8 mouse cellular contexts compared by ENCODE assay signal in genomic region chr16:55822741-55823397, GRCm38 (mm10). TPM values are rescaled to one million over a fixed set of nuclear protein-coding genes. Genes with fewer than 3 reads are reported as not detected.
A peak's percentile ranks its signal among the peaks of the same experiment; 100 is the strongest.
DNase-seq lines count a peak whose midpoint lies in the region; ATAC-seq and TF ChIP-seq lines count a peak whose summit lies in the region.

No protein-coding gene starts in this region.

- intact Hi-C loops in heart, postnatal 14 days (cut with DNase I), result loop anchor here (2.0 kb wide), 1 partner anchor 16 kb away; the partner anchor contains the start of gene Nfkbiz

- H3K27ac ChIP-seq in heart, embryonic 12.5 days (ENCODE audit: poor library complexity, severe bottlenecking), result no peak overlapping the region; the same call in 1 of the 2 replicates
- no peak overlapping the region for H3K27ac ChIP-seq in ES-E14 (ENCODE audit: insufficient read depth, low read depth, low read length, poor library complexity, severe bottlenecking)
- H3K27ac ChIP-seq in heart, embryonic 16.5 days (ENCODE audit: low read length), result peak overlapping the region; percentile 92; the same call in 1 of the 2 replicates
- H3K27ac ChIP-seq in liver, postnatal 0 days (ENCODE audit: low read depth), result peak overlapping the region; percentile 99

- H3K4me3 ChIP-seq in heart, embryonic 12.5 days, result peak overlapping the region; percentile 99
- peak overlapping the region in 1 of 2 experiments; percentile 65; a peak in 2 of 4 replicates for H3K4me3 ChIP-seq in ES-E14 (ENCODE audit: insufficient read depth in 1 of 2, low read depth in 1 of 2, low read length in 2 of 2, poor library complexity in 1 of 2, severe bottlenecking in 1 of 2)
- H3K4me3 ChIP-seq in heart, embryonic 16.5 days (ENCODE audit: low read length), result peak overlapping the region; percentile 98
- peak overlapping the region; percentile 85 for H3K4me3 ChIP-seq in liver, postnatal 0 days (ENCODE audit: low read depth, low read length)

- DNase-seq in heart, postnatal 14 days, result no peak
- DNase-seq in ES-E14 (ENCODE audit: low read depth, low spot score), result no peak
- DNase-seq in liver, postnatal 0 days, result no peak
- DNase-seq in adrenal gland, postnatal 4 days (ENCODE audit: low spot score in 2 of 2), result no peak
- no peak for DNase-seq in left cerebral cortex, adult 8-10 months (ENCODE audit: low spot score in 2 of 2)
- DNase-seq in urinary bladder, postnatal 10 days (ENCODE audit: low spot score), result no peak

- H3K9ac ChIP-seq in heart, embryonic 12.5 days, result no peak overlapping the region
- peak overlapping the region; percentile 35; the same call in 1 of the 2 replicates for H3K9ac ChIP-seq in ES-E14 (ENCODE audit: insufficient read depth, low read depth, low read length, poor library complexity, severe bottlenecking)
- H3K9ac ChIP-seq in heart, embryonic 16.5 days (ENCODE audit: low read length), result peak overlapping the region; percentile 87
- H3K9ac ChIP-seq in liver, postnatal 0 days (replicated peaks), result peak overlapping the region; percentile 91

- TF ChIP-seq CTCF in liver, postnatal 0 days (IDR thresholded peaks at IDR 0.05; ENCODE audit: low read depth), result no peak

- no peaks in the 10 kb centered on the region for H3K9me3 ChIP-seq in heart, embryonic 12.5 days (replicated peaks)
- no peaks in the 10 kb centered on the region for H3K9me3 ChIP-seq in ES-E14 (ENCODE audit: control insufficient read depth, insufficient read depth, low read depth, low read length)
- no peaks in the 10 kb centered on the region for H3K9me3 ChIP-seq in heart, embryonic 16.5 days (replicated peaks; ENCODE audit: control insufficient read depth, low read length)
- no peaks in the 10 kb centered on the region for H3K9me3 ChIP-seq in liver, postnatal 0 days (ENCODE audit: low read length)

- peaks cover 22% of the 10 kb centered on the region for H3K4me1 ChIP-seq in heart, embryonic 12.5 days (replicated peaks)
- peaks cover 2 to 12% of the 10 kb centered on the region in 2 experiments; a peak in 3 of 4 replicates for H3K4me1 ChIP-seq in ES-E14 (ENCODE audit: control insufficient read depth in 2 of 2, insufficient read depth in 2 of 2, low read length in 2 of 2, poor library complexity in 1 of 2)
- H3K4me1 ChIP-seq in heart, embryonic 16.5 days (ENCODE audit: control insufficient read depth, insufficient read depth, low read length), result peaks cover 26% of the 10 kb centered on the region
- peaks cover 7% of the 10 kb centered on the region; the same call in 1 of the 2 replicates for H3K4me1 ChIP-seq in liver, postnatal 0 days (ENCODE audit: insufficient read depth)

- ATAC-seq in heart, embryonic 12.5 days (ENCODE audit: insufficient number of reproducible peaks, low FRiP score), result no peak
- no peak for ATAC-seq in heart, embryonic 16.5 days (replicated peaks; ENCODE audit: extremely low read depth, insufficient read depth, low FRiP score)
- no peak for ATAC-seq in liver, postnatal 0 days

- H3K27me3 ChIP-seq in heart, embryonic 12.5 days (replicated peaks), result no peaks in the 10 kb centered on the region
- H3K27me3 ChIP-seq in heart, embryonic 16.5 days (ENCODE audit: control insufficient read depth, insufficient read depth, low read length), result no peaks in the 10 kb centered on the region
- no peaks in the 10 kb centered on the region for H3K27me3 ChIP-seq in liver, postnatal 0 days (ENCODE audit: insufficient read depth, low read length)

- in situ Hi-C loops in ES-E14 (cut with MboI; ENCODE audit: low sequenced_read_pairs in 2 of 2, unreplicated experiment in 2 of 2), result no loop called here

- TF ChIP-seq EP300 in liver, postnatal 0 days (IDR thresholded peaks at IDR 0.05; ENCODE audit: low read depth), result no peak

- peak overlapping the region; percentile 86 for H3K4me2 ChIP-seq in heart, embryonic 12.5 days
- H3K4me2 ChIP-seq in heart, embryonic 16.5 days (ENCODE audit: low read depth, low read length), result peak overlapping the region; percentile 88
- H3K4me2 ChIP-seq in liver, postnatal 0 days (ENCODE audit: low read depth, low read length), result peak overlapping the region; percentile 78

- 42% methylated on average over 18 of the region's 18 CpGs for WGBS in heart, embryonic 12.5 days
- WGBS in heart, embryonic 16.5 days, result 49% methylated on average over 18 of the region's 18 CpGs
- WGBS in liver, postnatal 0 days (ENCODE audit: insufficient replicate concordance), result 45% methylated on average over 18 of the region's 18 CpGs

- H3K36me3 ChIP-seq in heart, embryonic 12.5 days, result peaks cover 9% of the 10 kb centered on the region
- peaks cover 7% of the 10 kb centered on the region for H3K36me3 ChIP-seq in ES-E14 (ENCODE audit: control insufficient read depth, insufficient read depth, low read length, poor library complexity, severe bottlenecking)
- H3K36me3 ChIP-seq in heart, embryonic 16.5 days (ENCODE audit: control insufficient read depth, insufficient read depth), result peaks cover 7% of the 10 kb centered on the region
- H3K36me3 ChIP-seq in liver, postnatal 0 days (replicated peaks; ENCODE audit: insufficient read depth, low read length), result peaks cover 11% of the 10 kb centered on the region

TF ChIP-seq in ES-E14, 5 proteins besides CTCF, POLR2A, EP300 and RAD21:
- no peak for TF ChIP-seq ZC3H11A (IDR thresholded peaks at IDR 0.05; ENCODE audit: borderline replicate concordance, low read depth, low read length)
- TF ChIP-seq HCFC1 (IDR thresholded peaks at IDR 0.05; ENCODE audit: borderline replicate concordance, insufficient read depth, low read length), result no peak
- TF ChIP-seq ZNF384 (IDR thresholded peaks at IDR 0.05; ENCODE audit: low read depth, low read length), result no peak
- no peak for TF ChIP-seq CHD2 (IDR thresholded peaks at IDR 0.05; ENCODE audit: low read depth, low read length)
- no peak for TF ChIP-seq MAFK (IDR thresholded peaks at IDR 0.05; ENCODE audit: insufficient read depth, low read depth, low read length)

RNA-seq across cellular contexts. Expression of gene Nfkbiz, which starts 15.8 kb away (rescaled TPM):
- polyA plus RNA-seq in heart, embryonic 12.5 days (2016; fragmentation: Nextera tagmentation; extraction: Ambion mirVana), result 3.1 and 3.3 TPM in 2 replicates
- 1 to 10 TPM; 2.9 to 3.3 TPM for total RNA-seq in heart, postnatal 14 days (2021)
- 3.2 and 3.6 TPM in 2 replicates for total RNA-seq in ES-E14 (2012; rRNA removed)
- polyA plus RNA-seq in heart, embryonic 16.5 days (2015; fragmentation: Nextera tagmentation; extraction: Ambion mirVana), result 2.9 and 3.2 TPM in 2 replicates
- 2.7 and 3.2 TPM in 2 replicates for polyA plus RNA-seq in liver, postnatal 0 days (2015; fragmentation: Nextera tagmentation; extraction: Ambion mirVana)
- 1 to 10 TPM; 6.8 to 7.4 TPM for total RNA-seq in adrenal gland, postnatal 4 days (2021)
- 1 to 10 TPM; 3.3 to 4.8 (median 3.9) TPM for total RNA-seq in left cerebral cortex, adult 8-10 months (2022)

Comparison
In these comparisons a context has a peak if more than half of its experiments do, and no peak if none do; other contexts are left out.
1. H3K27ac ChIP-seq: peak in heart, embryonic 16.5 days (single experiment) and liver, postnatal 0 days (single experiment); none in heart, embryonic 12.5 days (single experiment) and ES-E14 (single experiment).
2. Peak in every context shown above with its lines, with median percentiles within 50 percentile points of each other: H3K4me2 ChIP-seq.